Mouse (Mus musculus) hindbrain, embryonic 10.5 days (tissue): ENCODE measurements around the gene Tmem254c. TPM values are rescaled to one million over a fixed set of nuclear protein-coding genes. Genes with fewer than 3 reads are reported as not detected.
"Not testable (repeated sequence)": the region's sequence is repeated elsewhere in the genome, so short reads cannot be mapped to it uniquely, and the experiment has no call there.

Experiments used
- DNase-seq: peaks from one replicate; pipeline ENCODE4 v3.0.0-alpha.2; 2017; ENCODE audit warnings: low spot score
- H3K27ac ChIP-seq: fragments of 300-500 bp; sonication (generic); 2 replicates; pipeline ENCODE4 v1.5.1; 2016; ENCODE audit warnings: mild to moderate bottlenecking, moderate library complexity
- H3K27me3 ChIP-seq: fragments of 300-500 bp; sonication (generic); 2 replicates; pipeline ENCODE4 v1.6.1; 2016; ENCODE audit warnings: mild to moderate bottlenecking; ENCODE audit not compliant: poor library complexity, insufficient read depth, severe bottlenecking
- H3K36me3 ChIP-seq: fragments of 300-500 bp; sonication (generic); 2 replicates; pipeline ENCODE4 v1.6.1; 2016; ENCODE audit warnings: mild to moderate bottlenecking, moderate library complexity
- H3K4me1 ChIP-seq: fragments of 300-500 bp; sonication (generic); replicated peaks from 2 replicates; pipeline ENCODE4 v1.6.1; 2016; ENCODE audit warnings: mild to moderate bottlenecking
- H3K4me3 ChIP-seq: fragments of 300-500 bp; sonication (generic); 2 replicates; pipeline ENCODE4 v1.5.1; 2016; ENCODE audit warnings: mild to moderate bottlenecking, moderate library complexity
- H3K9me3 ChIP-seq: fragments of 300-500 bp; sonication (generic); 2 replicates; pipeline ENCODE4 v1.6.1; 2016; ENCODE audit warnings: mild to moderate bottlenecking, moderate library complexity
- WGBS: fragments of 180-500 bp; shearing (Covaris S2); methylation state at CpG from one replicate; pipeline ENCODE4 v1.1.7; 2016; 5-methylcytosine and 5-hydroxymethylcytosine counted together
- polyA plus RNA-seq: library from polyadenylated mRNA; unstranded; fragments of >200 nt; fragmentation: Nextera tagmentation; extraction: Ambion mirVana; gene quantifications from 2 replicates; pipeline ENCODE4 v1.2.1, GENCODE M21; 2016

Tmem254c gene
- 18.4 and 22.4 TPM in 2 replicates for polyA plus RNA-seq

DNA sequence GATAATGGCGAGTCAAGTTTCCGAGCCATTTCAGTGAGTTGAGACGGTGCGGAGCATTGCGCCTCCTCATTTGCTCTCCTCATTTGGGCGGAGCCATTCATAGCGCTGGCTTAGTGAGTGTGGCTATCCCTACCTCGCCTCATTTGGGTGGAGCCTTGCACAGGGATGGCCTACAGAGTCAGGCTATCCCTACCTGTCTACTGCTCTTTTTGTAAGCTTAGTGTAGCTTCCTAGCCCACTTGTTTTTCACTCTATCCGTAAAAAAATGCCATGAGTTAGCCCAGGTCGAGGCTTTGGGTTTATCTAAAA lies at the start of gene Tmem254c:
Tmem254c (minus strand) TSS at position 31 of the 309 bp plus-strand sequence.
- not testable (repeated sequence) for H3K27ac ChIP-seq, H3K9me3 ChIP-seq, H3K4me1 ChIP-seq, H3K4me3 ChIP-seq, DNase-seq, H3K27me3 ChIP-seq, H3K36me3 ChIP-seq
- WGBS, result no CpG with 5 or more reads among the region's 10 CpGs

- not testable (repeated sequence) for H3K27ac ChIP-seq, H3K4me3 ChIP-seq, H3K9me3 ChIP-seq, H3K27me3 ChIP-seq, H3K4me1 ChIP-seq, DNase-seq, H3K36me3 ChIP-seq
- no CpG with 5 or more reads among the region's 3 CpGs for WGBS
Observed at GRCm38 (mm10) chr14:26097622-26098021, 30.5 kb upstream of the Tmem254c start.

DNA sequence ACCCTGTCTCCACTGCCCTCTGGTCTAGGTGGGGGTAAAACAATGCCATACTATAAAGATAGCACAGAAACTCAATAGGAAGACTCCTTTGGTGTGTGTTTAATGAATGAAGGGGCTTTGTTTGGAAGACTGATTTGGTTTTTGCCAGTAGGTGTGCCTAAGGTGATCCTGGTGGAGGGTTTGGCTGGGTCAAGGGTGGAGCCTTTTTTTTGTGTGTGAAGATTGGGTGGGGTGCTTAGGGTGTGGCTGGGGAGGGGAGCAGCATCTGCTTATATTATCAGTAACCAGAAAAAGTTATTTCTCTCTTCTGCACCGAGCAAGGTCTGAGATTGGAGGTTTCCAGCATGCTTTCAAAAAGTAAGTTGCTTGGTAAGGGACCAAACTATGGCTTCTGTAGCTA lies 14.8 kb upstream of the Tmem254c start, which contains the start of gene Cphx3:
Cphx3 (plus strand) TSS at position 301 of the 400 bp plus-strand sequence.
- not testable (repeated sequence) for H3K36me3 ChIP-seq, DNase-seq, H3K27ac ChIP-seq, H3K4me1 ChIP-seq, H3K4me3 ChIP-seq, H3K9me3 ChIP-seq, H3K27me3 ChIP-seq
- WGBS, result no CpG with 5 or more reads among the region's 1 CpGs

GRCm38 (mm10) chr14:26081216-26081615 lies 14.1 kb upstream of the Tmem254c start, which contains the start of gene Cphx2:
TSS of gene Cphx2 (plus strand) at chr14:26081516.
- H3K36me3 ChIP-seq, H3K27ac ChIP-seq, H3K9me3 ChIP-seq, H3K27me3 ChIP-seq, DNase-seq, H3K4me3 ChIP-seq, H3K4me1 ChIP-seq: not testable (repeated sequence)
- WGBS, result no CpG with 5 or more reads among the region's 6 CpGs

DNA sequence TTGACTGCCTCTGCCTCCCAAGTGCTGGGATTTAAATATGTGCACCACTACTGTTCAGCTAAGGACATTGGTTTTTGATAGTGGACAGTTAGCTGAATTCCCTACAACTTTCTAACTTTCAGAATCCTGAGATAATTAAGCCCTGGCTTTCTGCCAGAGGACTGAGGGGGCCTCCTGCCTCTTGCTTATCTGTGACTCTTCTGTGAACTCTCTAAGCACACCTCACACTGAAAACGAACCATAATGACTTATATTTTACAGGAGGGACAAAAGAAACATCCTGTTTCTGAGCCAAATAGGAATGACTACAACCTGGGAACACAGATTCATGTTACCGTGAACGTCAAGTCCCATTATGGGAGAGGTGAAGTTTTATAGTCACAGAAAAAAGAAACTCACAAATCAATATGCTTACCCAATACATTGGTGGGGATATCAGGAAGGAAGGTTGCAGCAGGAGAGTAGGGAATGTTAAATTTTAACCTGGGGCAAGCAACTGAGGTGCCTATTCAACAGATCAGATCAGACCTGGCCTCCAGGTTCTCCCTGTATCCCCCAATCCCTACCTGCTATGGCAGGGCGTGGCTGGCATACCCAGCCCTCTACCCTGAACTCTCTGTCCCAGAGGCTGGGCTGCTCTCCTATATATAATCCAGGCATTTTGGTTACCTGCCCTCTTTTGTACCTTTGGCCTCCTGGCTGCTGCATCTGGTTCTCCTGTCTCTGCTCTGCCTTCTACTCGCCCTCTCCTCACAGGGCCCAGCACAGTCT lies 9.7 kb upstream of the Tmem254c start:
- not testable (repeated sequence) for H3K4me1 ChIP-seq, H3K9me3 ChIP-seq, H3K4me3 ChIP-seq, DNase-seq, H3K27ac ChIP-seq, H3K36me3 ChIP-seq, H3K27me3 ChIP-seq
- WGBS, result no CpG with 5 or more reads among the region's 5 CpGs

DNA sequence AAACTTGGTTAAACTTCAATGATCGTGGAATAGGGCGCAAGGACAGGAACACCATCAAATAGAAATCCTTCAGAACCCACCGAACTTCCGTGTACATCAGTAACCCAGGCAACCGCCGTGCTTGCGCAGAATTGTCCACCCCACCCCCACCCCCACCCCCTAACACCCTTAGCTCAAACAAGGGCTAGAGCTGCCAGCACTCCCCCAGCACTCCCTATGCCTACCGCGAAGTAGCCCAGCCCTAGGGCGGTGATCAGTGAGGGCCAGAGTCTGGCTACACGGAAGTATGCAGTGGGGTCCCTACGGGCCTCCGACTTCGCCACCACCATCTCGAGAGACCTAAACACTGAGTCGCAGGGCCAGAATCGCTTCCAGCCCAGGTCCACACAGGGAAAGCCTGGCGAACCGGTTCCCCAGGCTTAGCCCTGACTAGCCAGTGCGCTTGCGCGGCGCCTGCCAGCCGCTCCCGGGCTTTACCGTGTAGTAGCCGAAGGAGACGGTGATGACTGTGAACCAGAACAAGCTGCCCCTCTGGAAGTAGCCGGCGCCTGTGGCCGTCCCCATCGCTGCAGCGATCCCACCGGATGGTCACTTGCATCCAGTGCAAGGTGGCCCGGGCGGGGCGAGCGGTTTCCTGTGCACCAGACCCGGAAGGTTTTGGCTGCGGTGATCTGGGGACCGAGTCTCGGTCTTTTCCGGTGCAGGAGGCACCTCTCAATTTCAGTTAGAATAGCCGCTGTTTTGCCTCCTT lies 406 bp downstream of the Tmem254c start:
- H3K4me1 ChIP-seq, H3K9me3 ChIP-seq, DNase-seq, H3K27me3 ChIP-seq, H3K27ac ChIP-seq, H3K4me3 ChIP-seq, H3K36me3 ChIP-seq: not testable (repeated sequence)
- no CpG with 5 or more reads among the region's 44 CpGs for WGBS

DNA sequence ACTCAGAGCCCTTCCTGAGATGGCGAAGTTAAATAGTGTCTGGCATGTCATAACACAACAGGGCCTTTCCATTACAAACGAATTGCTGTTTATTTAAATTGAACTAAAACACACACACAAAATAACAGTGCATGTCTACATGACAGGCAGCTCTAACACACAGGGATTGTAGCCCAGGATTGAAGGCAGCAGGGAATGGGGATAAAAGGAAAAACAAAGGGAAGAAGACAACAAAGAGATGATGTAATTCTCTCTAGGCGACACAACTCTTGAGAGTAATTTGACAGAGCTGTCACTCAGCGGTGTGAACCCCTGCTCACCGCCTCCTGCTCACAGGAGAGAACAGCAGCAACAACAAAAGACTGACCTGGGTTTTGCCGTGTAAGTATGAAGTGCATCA lies 7.8 kb downstream of the Tmem254c start:
- H3K27ac ChIP-seq, H3K4me3 ChIP-seq, H3K9me3 ChIP-seq, H3K36me3 ChIP-seq, H3K27me3 ChIP-seq, DNase-seq, H3K4me1 ChIP-seq: not testable (repeated sequence)
- no CpG with 5 or more reads among the region's 6 CpGs for WGBS

- not testable (repeated sequence) for H3K4me1 ChIP-seq, H3K27ac ChIP-seq, H3K27me3 ChIP-seq, H3K4me3 ChIP-seq, DNase-seq, H3K9me3 ChIP-seq, H3K36me3 ChIP-seq
- no CpG with 5 or more reads among the region's 3 CpGs for WGBS
Observed at GRCm38 (mm10) chr14:26058184-26058583, 9.0 kb downstream of the Tmem254c start.

DNA sequence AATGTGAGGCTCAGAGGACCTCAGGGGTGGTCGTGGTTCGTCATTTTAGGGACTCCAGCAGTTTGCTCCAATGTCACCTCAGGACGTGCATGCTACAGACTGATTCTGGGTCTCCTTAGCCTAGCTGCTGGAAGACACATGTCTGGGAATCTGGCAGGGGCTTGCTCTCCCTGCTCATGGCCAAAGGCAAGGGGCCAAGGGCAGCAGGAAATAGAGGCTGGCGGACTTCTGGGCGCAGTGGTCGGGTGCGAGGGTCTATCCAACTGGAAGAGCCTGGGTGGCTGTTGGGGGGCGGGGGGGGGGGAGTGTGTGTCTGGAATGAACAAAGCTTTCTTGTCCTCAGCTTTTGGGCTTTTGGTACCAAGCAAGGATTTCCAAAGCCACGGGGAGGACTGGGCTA lies 18.4 kb downstream of the Tmem254c start:
- not testable (repeated sequence) for H3K9me3 ChIP-seq, H3K4me1 ChIP-seq, H3K36me3 ChIP-seq, H3K27ac ChIP-seq, H3K27me3 ChIP-seq, DNase-seq, H3K4me3 ChIP-seq
- no CpG with 5 or more reads among the region's 9 CpGs for WGBS

- DNase-seq, H3K27ac ChIP-seq: not testable (repeated sequence)
- no CpG with 5 or more reads among the region's 8 CpGs for WGBS
Observed at GRCm38 (mm10) chr14:26047026-26047425, 20.1 kb downstream of the Tmem254c start.

GRCm38 (mm10) chr14:26045007-26045406 lies 22.1 kb downstream of the Tmem254c start:
- H3K27me3 ChIP-seq, H3K36me3 ChIP-seq, H3K9me3 ChIP-seq, DNase-seq, H3K4me1 ChIP-seq, H3K27ac ChIP-seq, H3K4me3 ChIP-seq: not testable (repeated sequence)
- WGBS, result no CpG with 5 or more reads among the region's 5 CpGs

More at GRCm38 (mm10) chr14:26047026-26047425, 20.1 kb downstream of the Tmem254c start:
- not testable (repeated sequence) for H3K4me1 ChIP-seq, H3K36me3 ChIP-seq, H3K9me3 ChIP-seq, H3K4me3 ChIP-seq, H3K27me3 ChIP-seq

- not testable (repeated sequence) for H3K27ac ChIP-seq, DNase-seq, H3K4me3 ChIP-seq, H3K27me3 ChIP-seq, H3K4me1 ChIP-seq, H3K36me3 ChIP-seq, H3K9me3 ChIP-seq
- no CpG with 5 or more reads among the region's 26 CpGs for WGBS
Observed at GRCm38 (mm10) chr14:26042611-26043010, 24.5 kb downstream of the Tmem254c start, which contains the start of gene Gm9780. TSS of gene Gm9780 (minus strand) at chr14:26042711.

GRCm38 (mm10) chr14:26035439-26035838 lies 31.7 kb downstream of the Tmem254c start:
- WGBS, result no CpG with 5 or more reads among the region's 6 CpGs
- H3K27me3 ChIP-seq, H3K36me3 ChIP-seq, H3K4me1 ChIP-seq, H3K9me3 ChIP-seq, DNase-seq, H3K27ac ChIP-seq, H3K4me3 ChIP-seq: not testable (repeated sequence)
